Mouse (Mus musculus): ENCODE results near the gene Hagh. TPM values are rescaled to one million over a fixed set of nuclear protein-coding genes. Genes with fewer than 3 reads are reported as not detected.

Gene Hagh
- 10 to 100 TPM; 24.3 to 30.5 (median 25.2) TPM for polyA plus RNA-seq (2017; shearing (Covaris generic))

DNA sequence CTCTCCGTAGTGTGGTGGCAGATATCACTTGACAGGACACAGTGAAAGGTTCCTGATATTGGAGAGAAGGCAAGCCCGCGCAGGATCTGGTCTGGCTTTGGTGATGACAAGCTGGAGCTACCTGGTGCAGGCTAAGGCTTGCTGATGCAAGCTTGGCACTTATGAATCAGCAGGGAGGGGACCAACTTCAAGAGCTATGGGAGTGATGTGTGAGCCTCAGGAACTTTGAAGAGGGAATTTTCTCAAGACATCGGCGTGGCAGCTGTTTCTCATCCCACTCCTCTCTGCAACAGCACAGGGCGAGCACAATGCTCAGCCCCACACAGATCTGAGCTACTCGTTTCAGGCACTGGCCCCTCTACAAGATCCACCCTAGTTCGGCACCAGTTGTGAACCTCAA lies at the start of gene Hagh:
Gene Hagh, plus strand, starts transcription at position 302 of the 400 bp plus-strand sequence.
- no peak for ATAC-seq

DNA sequence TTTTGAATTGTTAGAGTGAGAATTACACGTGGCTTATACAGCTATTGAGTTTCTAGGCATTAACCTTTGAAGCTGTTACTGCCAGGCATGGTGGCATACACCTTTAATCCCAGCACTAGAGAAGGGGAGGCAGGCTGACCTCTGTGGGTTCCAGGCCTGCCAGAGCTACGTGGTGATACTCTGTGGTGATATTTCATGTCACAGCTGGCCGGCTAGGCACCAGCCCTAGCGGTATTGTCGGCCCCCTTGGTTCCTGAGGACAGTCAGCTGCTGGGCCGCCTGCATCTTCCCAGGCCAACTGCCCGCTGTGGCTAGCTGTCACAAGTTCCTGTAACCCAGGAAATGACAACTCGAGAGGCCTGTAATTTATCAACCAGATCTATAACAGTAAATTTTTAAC lies 47.8 kb upstream of the Hagh start:
- no peak for ATAC-seq

DNA sequence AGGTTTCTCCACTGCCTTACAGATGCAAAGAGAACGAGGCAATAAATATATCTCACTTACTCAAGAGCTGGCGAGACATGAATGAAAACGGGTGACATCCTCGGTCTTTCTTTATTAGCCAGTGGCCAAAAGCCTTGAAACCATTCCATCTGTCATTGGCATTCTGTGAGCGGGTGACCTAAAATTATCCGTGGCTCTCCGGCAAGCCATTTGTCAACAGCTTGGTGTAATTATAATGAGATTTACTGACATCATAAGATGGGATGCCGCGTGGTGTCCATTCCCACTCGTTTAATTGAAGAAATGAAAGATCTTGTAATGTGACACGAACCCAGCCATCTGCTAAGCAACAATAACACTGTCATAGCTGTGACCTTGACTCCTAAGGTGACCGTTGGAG lies 45.2 kb upstream of the Hagh start:
- ATAC-seq: no peak

DNA sequence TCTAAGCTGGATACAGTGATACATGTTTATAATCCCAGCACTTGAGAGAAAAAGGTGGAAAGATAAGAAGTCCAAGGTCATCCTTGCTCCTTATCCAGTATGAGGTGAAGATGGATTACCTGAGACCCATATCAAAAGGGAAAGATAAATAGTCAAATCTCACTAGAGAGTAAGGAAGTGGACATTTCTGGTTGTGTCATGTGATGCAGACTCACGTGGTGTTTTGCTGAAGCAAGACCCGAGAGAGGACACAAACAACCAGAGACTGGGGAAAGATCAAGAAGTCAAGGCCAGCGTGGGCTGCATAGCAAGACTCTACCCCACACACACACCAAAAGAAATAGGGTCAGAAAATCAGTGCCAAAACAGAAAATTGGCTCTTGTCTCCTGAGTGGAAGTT lies 43.0 kb upstream of the Hagh start:
- ATAC-seq: no peak

DNA sequence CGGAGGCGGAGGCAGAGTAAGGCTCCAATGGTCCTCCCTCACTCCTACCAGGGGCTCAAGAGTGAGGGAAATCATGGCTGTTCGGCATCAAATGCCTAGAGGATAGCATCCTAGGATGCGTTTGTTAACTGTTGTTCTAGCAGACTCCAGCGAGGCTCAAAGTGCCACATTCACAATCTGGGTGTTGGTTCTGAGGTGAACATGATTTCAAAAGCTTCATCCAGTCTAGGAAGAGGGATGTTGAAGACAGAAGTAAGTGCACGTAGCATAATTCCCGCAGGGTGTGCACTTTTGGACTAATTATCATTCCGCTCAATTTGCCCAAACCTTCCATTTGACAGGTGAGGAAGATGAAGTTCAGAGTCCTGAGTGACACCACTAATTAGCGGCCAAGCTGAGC lies 41.7 kb upstream of the Hagh start:
- no peak for ATAC-seq

DNA sequence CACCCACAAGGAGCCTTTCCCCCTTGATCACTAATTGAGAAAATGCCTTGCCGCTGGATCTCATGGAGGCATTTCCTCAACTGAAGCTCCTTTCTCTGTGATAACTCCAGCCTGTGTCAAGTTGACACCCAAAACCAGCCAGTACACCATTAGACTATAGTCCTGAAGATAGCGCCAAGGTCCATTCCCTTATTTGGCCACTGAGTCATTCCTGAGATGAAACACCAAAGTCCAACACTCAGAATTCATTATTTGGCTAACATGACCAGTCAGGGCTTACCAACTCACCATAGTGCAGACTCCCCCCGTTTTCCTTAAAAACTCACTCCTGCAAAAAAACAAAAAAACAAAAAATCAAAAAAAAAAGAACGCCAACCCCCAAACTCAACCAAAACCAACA lies 40.5 kb upstream of the Hagh start:
- ATAC-seq: no peak

DNA sequence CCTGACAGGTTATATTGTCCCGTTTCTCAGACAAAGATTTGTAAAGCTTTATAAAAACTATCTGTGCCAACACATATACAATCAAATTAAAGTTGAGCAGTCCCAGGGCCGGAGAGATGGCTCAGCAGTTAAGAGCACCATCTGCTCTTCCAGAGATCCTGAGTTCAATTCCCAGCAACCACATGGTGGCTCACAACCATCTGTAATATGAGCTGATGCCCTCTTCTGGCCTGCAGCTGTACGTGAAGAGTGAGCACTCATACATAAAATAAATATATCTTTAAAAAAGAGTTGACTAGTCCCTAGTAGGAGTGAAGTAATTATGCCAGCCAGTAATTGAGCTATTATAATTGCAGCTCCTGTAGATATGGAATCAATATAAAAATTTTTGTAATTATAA lies 39.4 kb upstream of the Hagh start:
- ATAC-seq: no peak

DNA sequence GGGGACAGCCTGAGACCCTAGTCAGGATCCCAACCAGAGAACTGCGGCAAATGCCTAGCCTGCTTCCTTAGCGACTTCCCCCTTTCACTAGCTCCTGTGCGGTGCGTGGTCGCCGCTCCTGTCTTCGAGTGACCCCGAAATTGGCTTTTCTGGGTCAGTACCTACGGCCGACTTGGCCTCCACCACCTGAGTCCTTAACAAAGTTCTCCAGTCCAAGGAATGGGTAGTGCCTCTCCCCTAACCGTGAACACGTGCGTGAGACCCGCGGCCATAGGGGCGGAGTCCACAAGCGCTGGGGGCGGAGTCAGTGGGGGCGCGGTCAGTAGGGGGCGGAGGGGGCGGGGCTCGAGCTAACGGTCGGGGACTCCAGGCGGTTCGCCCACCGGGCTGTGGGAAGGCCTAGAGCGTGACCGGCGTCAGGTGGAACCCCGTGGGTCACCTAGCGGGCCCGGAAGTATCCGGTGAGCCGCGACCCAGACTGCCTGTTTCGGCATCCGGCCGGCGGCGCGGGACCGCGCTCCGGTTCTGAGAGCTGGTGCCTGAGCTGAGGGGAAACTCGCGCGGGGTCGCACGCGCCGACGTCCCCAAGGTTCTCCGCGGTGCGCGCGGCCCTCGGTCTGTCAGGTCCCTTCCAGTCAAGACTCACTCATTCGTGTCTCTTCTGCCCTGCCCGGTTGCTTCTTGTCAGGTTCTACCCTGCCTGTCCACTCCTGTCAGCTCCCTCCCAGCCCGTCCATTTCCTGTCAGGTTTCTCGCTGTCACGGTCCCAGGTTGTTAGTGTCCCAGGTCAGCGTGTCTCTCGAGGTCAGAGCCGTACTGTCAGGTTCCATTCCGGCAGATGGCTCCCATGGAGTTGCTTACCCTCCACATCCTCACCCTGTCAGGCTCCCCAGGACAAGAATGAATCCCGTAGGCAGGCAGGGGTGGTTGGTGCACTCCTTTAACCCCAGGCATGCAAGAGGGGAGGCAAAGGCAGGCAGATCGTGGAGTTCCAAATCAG lies 35.7 kb upstream of the Hagh start, which contains the start of gene Meiob:
Gene Meiob, plus strand, starts transcription at position 338 of the 1,000 bp plus-strand sequence.
- ATAC-seq: peak; percentile 52

DNA sequence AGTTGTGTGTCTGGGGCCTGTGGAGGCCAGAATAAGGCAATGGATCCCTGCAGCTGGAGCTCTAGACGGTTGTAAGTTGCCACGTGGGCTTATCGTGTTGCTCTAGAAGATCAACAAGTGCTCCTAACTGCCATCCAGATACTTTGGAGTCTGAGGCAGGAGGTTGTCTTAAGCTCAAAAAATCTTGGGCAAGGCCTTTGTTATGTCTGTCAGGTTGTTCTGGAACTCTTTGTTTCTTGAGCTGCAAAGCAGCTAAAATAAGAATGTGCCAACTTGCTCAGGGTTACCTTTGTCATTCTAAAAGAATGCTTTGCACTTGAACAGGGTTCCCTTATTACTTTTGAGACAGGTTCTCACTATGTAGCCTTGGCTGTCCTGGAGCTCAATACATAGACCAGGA lies 28.7 kb upstream of the Hagh start:
- no peak for ATAC-seq

DNA sequence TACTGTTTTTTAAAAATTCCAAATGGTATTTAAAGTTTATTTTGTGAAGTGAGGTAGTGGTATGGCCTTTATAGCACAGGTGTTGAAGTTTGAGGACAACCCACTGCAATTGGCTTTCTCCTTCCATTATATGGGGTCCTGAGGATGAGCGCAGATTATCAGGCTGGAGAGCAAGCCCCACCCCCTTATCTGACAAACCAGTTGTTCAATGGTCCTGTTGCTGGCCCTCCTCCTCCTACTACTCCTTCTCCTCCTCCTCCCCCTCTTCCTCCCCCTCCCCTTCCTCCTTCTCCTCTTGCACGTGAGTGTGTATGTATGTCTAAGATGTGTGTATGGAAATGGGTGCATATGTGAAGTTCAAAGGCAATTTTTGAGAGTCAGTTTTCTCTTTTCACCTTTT lies 27.7 kb upstream of the Hagh start:
- ATAC-seq: no peak

DNA sequence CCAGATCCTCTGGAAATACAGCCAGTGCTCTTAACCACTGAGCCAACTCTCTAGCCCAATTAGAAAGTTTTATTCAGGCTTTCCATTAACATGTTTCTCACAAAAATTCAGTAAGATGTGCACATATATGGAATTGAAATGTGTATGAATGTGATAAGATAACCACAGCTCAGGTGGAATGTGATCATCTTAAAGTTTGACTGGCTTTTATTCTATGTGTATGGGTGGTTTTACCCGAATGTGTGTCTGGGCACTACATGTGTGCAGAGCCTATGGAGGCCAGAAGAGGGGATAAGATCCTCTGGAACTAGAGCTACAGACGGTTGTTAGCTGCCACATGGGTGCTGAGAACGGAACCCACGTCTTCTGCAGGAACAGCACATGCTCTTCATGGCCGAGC lies 24.7 kb upstream of the Hagh start:
- no peak for ATAC-seq

DNA sequence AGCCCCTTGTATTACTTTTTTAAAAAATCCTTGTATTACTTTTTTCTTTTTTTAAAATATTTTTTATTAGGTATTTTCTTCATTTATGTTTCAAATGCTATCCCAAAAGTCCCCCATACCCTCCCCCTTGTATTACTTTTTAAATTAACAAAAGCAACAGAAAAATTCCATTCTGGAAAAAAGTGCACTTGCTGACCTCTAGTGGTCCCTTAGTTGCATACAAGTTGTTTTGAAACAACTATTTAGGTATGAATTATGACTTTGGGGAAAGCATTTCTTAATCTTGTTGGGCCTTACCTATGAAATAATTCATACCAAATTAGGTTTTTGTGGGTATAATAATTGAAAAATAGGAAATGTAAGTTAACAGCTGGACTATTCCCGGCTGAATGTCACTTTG lies 22.4 kb upstream of the Hagh start:
- no peak for ATAC-seq

DNA sequence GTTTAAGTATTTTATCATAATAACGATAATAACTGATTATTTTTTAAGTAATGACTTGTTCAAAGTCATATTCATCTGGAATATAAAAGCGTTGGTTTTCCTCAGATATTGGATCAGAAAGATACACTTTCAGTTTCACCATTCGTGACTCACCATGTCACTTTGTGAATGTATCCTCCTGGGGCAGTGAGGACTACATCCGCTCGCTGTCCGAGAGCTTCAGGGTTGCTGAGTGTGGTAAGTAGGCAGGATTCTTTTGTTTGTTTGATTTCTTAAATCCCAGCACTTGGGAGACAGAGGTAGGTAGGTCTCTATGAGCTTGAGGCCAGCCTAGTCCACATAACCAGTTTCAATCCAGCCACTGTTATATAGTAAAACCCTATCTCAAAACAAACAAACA lies 21.8 kb upstream of the Hagh start:
- no peak for ATAC-seq

DNA sequence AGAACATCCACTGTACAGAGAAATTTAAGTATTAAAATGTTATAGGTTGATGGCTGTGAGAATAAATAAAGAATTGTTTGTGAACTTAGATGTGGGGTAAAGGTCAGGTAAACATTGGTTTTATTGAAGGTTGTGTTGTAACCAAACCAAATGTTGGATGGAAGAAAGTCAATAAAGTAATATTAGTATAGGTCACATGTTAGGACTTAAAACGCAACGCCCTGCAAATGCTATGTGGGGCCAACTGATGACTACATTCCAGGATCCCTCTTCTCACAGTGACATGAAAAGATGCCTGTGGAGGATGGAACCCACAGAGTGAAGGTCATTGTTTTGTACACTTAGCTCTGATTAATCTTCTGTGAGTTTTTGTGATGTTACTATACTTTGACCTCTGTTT lies 20.5 kb upstream of the Hagh start:
- no peak for ATAC-seq

DNA sequence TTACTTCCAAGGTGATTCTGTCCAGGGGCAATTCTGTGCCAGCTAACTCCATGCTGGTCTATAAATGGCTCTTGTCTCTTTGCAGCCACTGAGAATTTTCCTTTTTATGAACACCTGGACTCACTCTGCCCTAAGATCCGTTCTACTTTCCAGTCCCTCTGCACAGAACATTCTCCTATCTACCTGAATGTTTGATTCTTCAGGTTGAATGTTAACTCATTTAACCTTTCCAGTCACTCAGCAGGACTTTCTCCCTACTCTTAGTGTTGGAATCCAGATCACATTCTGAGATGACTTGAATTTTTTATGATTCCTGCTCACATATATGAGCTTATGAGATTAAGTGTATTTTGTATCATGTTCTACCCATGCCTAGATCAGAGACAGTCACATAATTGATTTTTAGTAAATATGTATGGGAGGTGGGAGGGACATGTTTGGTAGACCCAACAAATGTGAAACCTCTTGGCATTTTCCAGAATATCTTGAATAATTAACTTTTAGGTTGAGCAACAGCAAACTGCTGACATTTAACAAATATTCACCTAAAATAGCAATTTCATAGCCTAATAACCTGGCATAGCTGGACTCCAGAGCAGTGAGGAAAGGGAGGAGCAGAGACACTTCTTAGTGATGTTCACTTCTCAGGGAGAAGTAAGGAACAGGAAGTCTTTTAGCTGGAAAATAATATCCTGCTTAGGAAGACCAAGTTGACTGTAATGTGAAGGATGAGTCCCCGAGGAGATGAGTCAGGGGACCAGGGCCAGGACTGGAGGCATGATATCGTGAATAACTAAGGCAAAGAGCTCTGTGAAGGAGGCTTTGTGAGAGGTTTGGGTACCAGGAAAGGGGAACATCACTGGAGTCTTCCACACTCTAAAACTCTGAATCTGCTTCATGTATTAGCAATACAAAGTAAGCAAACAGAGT lies 18.3 kb upstream of the Hagh start:
- ATAC-seq: no peak

DNA sequence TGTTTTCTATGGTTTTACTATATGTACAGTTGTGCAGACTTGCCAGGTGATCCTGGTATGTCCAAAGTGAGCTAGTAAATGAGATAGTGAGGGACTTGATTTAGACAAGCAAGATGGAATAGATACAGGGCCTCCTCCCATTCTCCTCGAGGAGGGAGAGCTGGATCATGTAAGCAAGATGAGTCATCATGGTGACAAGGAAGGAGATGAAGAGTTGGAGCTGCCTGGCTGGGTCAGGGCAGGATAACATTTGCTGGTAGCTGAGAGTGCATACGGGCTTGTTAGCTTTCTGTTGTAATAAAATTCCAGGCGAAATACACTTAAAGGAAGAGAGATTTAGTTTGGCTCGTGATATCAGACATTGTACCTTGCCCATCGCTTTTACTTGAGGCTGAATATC lies 398 bp downstream of the Hagh start:
- no peak for ATAC-seq

DNA sequence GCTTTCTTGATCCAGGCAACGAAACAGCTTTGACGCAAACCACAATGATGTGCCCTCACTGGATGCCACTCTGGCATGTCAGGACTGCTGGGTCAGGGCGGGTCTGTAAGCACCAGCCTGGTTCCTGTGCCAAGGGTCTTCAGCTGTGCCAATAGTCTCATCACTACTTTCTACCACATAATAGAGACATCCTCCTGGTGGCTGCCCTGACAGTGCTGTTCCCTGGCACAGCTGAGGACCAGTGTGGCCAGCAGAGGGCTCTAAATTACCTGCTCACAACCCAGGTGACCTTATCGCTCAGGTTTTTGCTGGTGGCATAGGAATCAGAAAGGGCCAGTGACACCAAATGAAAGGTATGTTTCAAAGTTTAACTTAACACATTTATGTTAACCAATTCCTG lies 1.2 kb downstream of the Hagh start:
- ATAC-seq: no peak

DNA sequence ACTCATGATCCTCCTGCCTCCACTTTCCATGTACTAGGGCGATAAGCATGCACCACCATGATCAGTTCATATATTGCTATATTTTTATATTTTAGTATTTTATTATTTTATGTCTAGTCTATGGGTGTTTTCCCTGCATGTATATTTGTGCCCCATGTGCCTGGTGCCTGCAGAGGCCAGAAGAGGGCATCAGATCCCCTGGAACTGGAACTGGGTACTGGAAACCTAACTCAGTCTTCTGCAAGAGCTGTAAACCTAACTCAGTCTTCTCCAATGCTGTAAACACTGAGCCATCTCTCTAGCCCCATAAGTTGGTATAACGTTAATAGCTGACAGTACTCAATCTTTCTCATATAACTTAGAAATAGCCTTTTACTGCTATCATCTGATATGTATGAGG lies 2.7 kb downstream of the Hagh start:
- ATAC-seq: no peak

DNA sequence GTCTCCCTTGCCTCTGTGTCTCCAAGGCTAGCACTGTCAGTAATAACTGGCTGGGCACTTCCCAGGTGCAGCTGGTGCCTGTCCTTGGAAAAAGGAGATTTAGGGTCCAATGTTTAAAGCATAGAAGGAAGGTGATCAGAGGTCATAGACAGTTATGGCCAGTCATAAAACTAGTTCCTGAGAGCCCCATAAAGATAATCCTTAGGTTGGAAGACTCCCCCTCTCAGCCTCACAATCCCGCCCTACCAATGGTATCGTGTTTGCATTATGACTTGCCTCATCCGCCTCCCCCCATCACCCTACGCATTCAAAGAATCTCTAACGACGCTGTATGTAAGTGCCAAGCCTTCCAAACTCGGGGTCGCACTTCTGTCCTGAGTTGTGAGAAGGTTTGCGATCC lies 4.6 kb downstream of the Hagh start:
- ATAC-seq: no peak

DNA sequence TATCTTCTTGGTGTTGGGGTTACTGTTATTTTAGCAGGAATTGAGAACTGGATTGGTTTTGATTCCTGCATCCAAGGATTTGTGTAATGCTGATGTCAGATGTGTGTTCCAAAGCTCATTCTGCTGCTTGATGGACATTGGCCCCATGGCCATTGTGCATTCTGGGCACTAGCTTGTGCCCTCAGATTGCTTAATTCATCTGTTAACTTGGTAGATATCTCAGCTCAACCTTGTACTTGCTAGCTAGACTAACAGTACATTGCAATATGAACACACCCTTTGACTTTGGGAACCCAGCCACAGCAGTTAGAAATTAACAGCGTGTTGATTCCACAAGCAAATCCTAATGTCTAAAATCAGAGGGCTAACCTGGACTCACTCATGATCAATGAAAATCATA lies 7.4 kb downstream of the Hagh start:
- no peak for ATAC-seq

DNA sequence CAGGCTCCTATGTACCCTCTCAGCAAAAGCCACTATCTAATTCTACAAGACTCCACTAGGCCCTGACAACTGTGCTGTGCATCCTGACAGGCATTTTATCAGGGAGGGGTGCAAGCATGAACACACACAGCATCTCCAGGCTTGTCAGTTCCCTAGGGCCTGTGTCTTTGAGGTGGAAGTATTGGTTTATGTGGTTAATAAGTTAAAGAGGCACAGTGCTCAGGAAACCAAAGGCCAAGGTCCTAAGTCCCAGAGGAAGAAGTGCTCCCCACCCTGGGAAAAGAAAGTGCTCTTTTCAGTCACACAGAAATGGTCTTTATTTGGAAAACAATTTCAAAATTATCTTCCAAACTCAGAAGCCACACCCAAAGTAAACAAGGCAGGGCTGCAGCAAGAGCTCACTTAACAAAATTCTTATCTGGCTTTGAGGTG lies 8.7 kb downstream of the Hagh start:
- no peak for ATAC-seq

DNA sequence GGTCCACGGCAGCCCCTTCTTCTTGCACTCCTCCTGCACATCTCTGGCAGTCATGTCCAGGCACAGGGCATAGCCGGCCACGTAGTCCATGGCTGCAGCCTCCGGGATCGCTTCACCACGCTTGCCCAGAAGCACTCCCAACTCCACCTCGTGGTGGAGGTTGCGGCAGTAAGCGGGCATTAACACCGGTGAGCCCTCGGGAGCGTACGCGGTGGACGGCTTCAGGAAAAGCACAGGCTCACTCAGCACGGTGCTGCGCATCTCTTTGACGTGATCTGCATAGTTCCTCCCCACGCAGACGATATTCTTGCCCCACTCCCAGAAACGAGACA lies 9.8 kb downstream of the Hagh start:
- no peak for ATAC-seq

DNA sequence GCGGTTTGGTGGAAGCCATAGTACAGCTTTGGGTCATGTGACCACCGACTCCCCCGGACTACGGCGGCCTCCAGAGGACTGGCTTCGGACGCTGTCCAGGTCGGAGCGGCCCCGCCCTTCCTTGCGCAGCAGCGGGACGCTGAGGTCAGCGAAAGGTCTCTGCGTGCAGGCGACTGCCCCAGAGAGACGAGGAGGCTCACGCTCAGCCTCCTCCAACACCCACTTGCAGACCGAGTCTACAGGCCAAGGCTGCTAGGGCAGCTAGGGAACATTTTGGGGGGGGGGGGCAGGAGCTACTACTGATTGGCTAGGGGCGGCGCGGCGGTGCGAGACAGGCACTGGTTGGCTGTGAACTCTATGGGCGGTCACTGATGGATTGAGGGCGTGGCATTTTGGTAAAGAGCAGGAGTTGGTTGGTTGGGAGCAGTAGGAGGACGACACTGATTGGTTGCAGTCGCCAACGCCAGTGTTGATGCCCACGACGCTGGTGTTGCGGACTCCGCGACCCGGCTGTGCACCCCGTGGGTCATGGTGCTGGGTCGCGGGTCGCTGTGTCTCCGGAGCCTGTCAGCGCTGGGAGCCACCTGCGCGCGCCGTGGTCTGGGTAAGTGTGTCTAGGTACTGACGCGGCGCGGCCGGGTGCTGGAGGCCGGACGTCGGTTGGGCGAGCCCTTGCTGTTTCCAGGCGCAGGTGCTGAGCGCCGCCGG lies 10.3 kb downstream of the Hagh start, which contains the start of gene Fahd1:
Gene Fahd1, minus strand, starts transcription at position 300 of the 708 bp plus-strand sequence.
- ATAC-seq: peak; percentile 99

All from inflammation-experienced regulatory T-cells, adult 6 months (primary cell).